Mouse (Mus musculus) erythroblast, embryonic 14.5 days (primary cell): ENCODE results near the gene Myh4.

Source experiments
- GATA1 ChIP-seq: IDR thresholded peaks from 2 replicates; pipeline ENCODE4 v1.6.1; 2012; ENCODE audit warnings: low read length, inconsistent platforms, mixed read lengths
- TAL1 ChIP-seq: IDR thresholded peaks from 3 replicates; pipeline ENCODE4 v1.6.1; 2012; ENCODE audit warnings: low read length, inconsistent platforms, mixed read lengths

- TF ChIP-seq GATA1 (no peak), TAL1 (no peak)
Measured at GRCm38 (mm10) chr11:67229946-67230345, 7.9 kb upstream of the Myh4 start.
